Mouse (Mus musculus) limb, embryonic 13.5 days (tissue): ENCODE measurements around the gene Ccdc117. TPM values are rescaled to one million over a fixed set of nuclear protein-coding genes. Genes with fewer than 3 reads are reported as not detected.
"Not testable (repeated sequence)": the region's sequence is repeated elsewhere in the genome, so short reads cannot be mapped to it uniquely, and the experiment has no call there.

Experiments used
- ATAC-seq: fragments of 200-750 bp; cut with Nextera tagmentation; 2 replicates; pipeline ENCODE4 v1.8.0; 2017; ENCODE audit warnings: low read depth, moderate number of reproducible peaks, moderate TSS enrichment; ENCODE audit not compliant: low FRiP score
- H3K27ac ChIP-seq: fragments of 300-500 bp; sonication (generic); 2 replicates; pipeline ENCODE4 v1.5.1; 2015; ENCODE audit warnings: inconsistent platforms, mild to moderate bottlenecking, moderate library complexity
- H3K27me3 ChIP-seq: fragments of 300-500 bp; sonication (generic); 2 replicates; pipeline ENCODE4 v1.6.1; 2015; ENCODE audit warnings: mild to moderate bottlenecking, inconsistent platforms
- H3K36me3 ChIP-seq: fragments of 300-500 bp; sonication (generic); 2 replicates; pipeline ENCODE4 v1.6.1; 2015; ENCODE audit warnings: inconsistent platforms, mild to moderate bottlenecking, moderate library complexity
- H3K4me1 ChIP-seq: fragments of 300-500 bp; sonication (generic); 2 replicates; pipeline ENCODE4 v1.6.1; 2015; ENCODE audit warnings: inconsistent platforms
- H3K4me2 ChIP-seq: fragments of 300-500 bp; sonication (generic); replicated peaks from 2 replicates; pipeline ENCODE4 v1.6.1; 2015; ENCODE audit warnings: inconsistent platforms, mild to moderate bottlenecking, moderate library complexity
- H3K4me3 ChIP-seq: fragments of 300-500 bp; sonication (generic); 2 replicates; pipeline ENCODE4 v1.5.1; 2015; ENCODE audit warnings: moderate library complexity, mild to moderate bottlenecking, inconsistent platforms
- H3K9ac ChIP-seq: fragments of 300-500 bp; sonication (generic); 2 replicates; pipeline ENCODE4 v1.6.1; 2015; ENCODE audit warnings: mild to moderate bottlenecking, inconsistent platforms
- H3K9me3 ChIP-seq: fragments of 300-500 bp; sonication (generic); 2 replicates; pipeline ENCODE4 v1.6.1; 2016; ENCODE audit warnings: inconsistent platforms
- WGBS: fragments of 180-500 bp; shearing (Covaris S2); methylation state at CpG from one replicate; pipeline ENCODE4 v1.1.7; 2015; 5-methylcytosine and 5-hydroxymethylcytosine counted together
- polyA plus RNA-seq: library from polyadenylated mRNA; unstranded; fragments of >200 nt; fragmentation: Nextera tagmentation; extraction: Ambion mirVana; gene quantifications from 2 replicates; pipeline ENCODE4 v1.2.1, GENCODE M21; 2015

Ccdc117 gene
- polyA plus RNA-seq, 1 experiment from 2014 or later = 21.7 TPM

DNA sequence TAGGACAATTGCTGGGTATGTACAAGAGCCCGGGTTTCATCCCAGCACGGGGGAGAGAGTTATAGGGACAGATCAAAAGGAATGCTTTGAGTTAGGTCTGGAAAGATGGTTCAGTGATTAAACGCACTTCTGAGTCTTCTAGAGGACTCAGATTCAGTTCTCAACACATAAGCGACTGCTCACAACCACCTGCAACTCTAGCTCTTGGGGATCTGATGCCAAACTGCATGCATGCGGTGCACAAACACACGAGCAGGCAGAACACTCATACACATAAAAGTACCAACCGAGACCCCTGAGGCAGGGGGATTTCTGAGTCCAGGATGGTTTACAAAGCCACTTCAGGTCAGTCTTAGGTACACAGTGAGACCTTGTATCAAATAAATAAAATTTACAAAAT is 25.8 kb downstream of the Ccdc117 start:
- 0 out of 2 replicates have a peak, but pooled peaks cover 6% of the 10 kb centered on the region for H3K4me1 ChIP-seq
- no peak overlapping the region for H3K9ac ChIP-seq
- H3K9me3 ChIP-seq = no peaks in the 10 kb centered on the region
- H3K27ac ChIP-seq = no peak overlapping the region
- no peak overlapping the region for H3K4me2 ChIP-seq
- no peak for ATAC-seq
- no peaks in the 10 kb centered on the region for H3K27me3 ChIP-seq
- 68% methylated on average over 7 of the region's 7 CpGs for WGBS
- H3K4me3 ChIP-seq = no peak overlapping the region
- H3K36me3 ChIP-seq = no peaks in the 10 kb centered on the region

- Histone ChIP-seq H3K27me3 (no peaks in the 10 kb centered on the region), H3K4me3 (no peak overlapping the region), H3K27ac (no peak overlapping the region), H3K9me3 (no peaks in the 10 kb centered on the region), H3K4me2 (no peak overlapping the region), H3K4me1 (0 out of 2 replicates have a peak, but pooled peaks cover 6% of the 10 kb centered on the region), H3K9ac (no peak overlapping the region), H3K36me3 (no peaks in the 10 kb centered on the region)
- 86% methylated on average over 6 of the region's 6 CpGs for WGBS
- no peak for ATAC-seq
These were observed 26.3 kb downstream of the Ccdc117 start for GRCm38 (mm10) chr11:5515655-5516054.

GRCm38 (mm10) chr11:5515196-5515595 is 26.8 kb downstream of the Ccdc117 start:
- Histone ChIP-seq H3K4me3 (no peak overlapping the region), H3K9ac (no peak overlapping the region), H3K27ac (no peak overlapping the region), H3K27me3 (no peaks in the 10 kb centered on the region), H3K9me3 (no peaks in the 10 kb centered on the region), H3K4me2 (no peak overlapping the region), H3K4me1 (0 out of 2 replicates have a peak, but pooled peaks cover 6% of the 10 kb centered on the region), H3K36me3 (no peaks in the 10 kb centered on the region)
- 72% methylated on average over 6 of the region's 6 CpGs for WGBS
- ATAC-seq = no peak

DNA sequence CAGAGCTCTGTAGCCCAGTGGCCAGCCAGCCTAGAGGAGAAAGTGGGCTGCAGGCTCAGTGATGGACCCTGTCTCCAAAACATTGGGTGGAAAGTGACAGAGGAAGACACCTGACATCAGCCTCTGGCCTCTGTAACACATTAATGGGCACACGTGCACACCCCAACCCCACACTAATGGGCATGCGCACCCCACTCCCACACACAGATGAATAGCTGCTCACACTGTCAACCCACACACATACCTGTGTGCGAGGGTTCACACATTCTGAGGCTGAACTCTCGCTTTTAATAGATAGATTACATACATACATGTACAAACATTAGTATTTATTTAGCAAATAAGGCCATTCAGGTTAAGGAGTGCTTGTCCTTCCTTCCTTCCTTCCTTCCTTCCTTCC is 27.9 kb downstream of the Ccdc117 start:
- Histone ChIP-seq H3K27ac (no peak overlapping the region), H3K9me3 (no peaks in the 10 kb centered on the region), H3K27me3 (no peaks in the 10 kb centered on the region), H3K4me2 (no peak overlapping the region), H3K9ac (no peak overlapping the region), H3K36me3 (no peaks in the 10 kb centered on the region), H3K4me1 (no peaks in the 10 kb centered on the region), H3K4me3 (no peak overlapping the region)
- ATAC-seq = no peak
- 85% methylated on average over 4 of the region's 4 CpGs for WGBS

DNA sequence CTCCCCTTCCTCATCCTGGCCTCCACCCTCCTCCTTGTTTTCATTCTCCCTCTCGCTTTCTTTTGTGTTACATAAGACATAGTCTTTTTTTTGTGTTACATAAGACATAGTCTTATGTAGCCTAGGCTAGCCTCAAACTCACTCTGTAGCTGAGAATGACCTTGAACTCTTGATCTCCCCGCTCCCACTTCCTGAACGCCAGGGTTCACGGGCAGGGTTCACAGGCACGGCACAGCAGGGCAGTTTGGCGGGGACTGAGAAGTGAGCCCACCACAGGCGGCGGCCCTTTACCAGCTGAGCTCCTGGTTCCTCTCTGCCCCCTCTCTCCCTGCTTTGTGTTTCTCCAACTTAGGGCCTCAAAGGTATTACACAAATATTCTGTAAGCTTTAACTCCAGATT is 29.0 kb downstream of the Ccdc117 start:
- no peak for ATAC-seq
- Histone ChIP-seq H3K36me3 (no peaks in the 10 kb centered on the region), H3K27ac (no peak overlapping the region), H3K9ac (no peak overlapping the region), H3K4me1 (no peaks in the 10 kb centered on the region), H3K27me3 (no peaks in the 10 kb centered on the region), H3K9me3 (no peaks in the 10 kb centered on the region), H3K4me2 (no peak overlapping the region), H3K4me3 (no peak overlapping the region)
- WGBS = 80% methylated on average over 8 of the region's 8 CpGs

- Histone ChIP-seq H3K9me3 (no peaks in the 10 kb centered on the region), H3K27me3 (no peaks in the 10 kb centered on the region), H3K36me3 (no peaks in the 10 kb centered on the region), H3K4me2 (no peak overlapping the region), H3K9ac (no peak overlapping the region), H3K4me1 (no peaks in the 10 kb centered on the region), H3K4me3 (no peak overlapping the region), H3K27ac (no peak overlapping the region)
- WGBS = 75% methylated on average over 12 of the region's 12 CpGs
- ATAC-seq = no peak
These were observed 29.8 kb downstream of the Ccdc117 start for GRCm38 (mm10) chr11:5512099-5512725.

- not testable (repeated sequence) for H3K9me3 ChIP-seq, H3K27me3 ChIP-seq, ATAC-seq, H3K9ac ChIP-seq, H3K27ac ChIP-seq, H3K4me1 ChIP-seq, H3K4me3 ChIP-seq, H3K4me2 ChIP-seq, H3K36me3 ChIP-seq
- no CpG with 5 or more reads among the region's 2 CpGs for WGBS
These were observed 31.3 kb downstream of the Ccdc117 start for GRCm38 (mm10) chr11:5510686-5511085.

GRCm38 (mm10) chr11:5510099-5510391 is 31.9 kb downstream of the Ccdc117 start:
- no peaks in the 10 kb centered on the region for H3K36me3 ChIP-seq
- H3K27me3 ChIP-seq = no peaks in the 10 kb centered on the region
- ATAC-seq = no peak
- WGBS = 79% methylated on average over 5 of the region's 5 CpGs
- H3K9ac ChIP-seq = no peak overlapping the region
- H3K9me3 ChIP-seq = no peaks in the 10 kb centered on the region
- H3K27ac ChIP-seq = no peak overlapping the region
- H3K4me3 ChIP-seq = no peak overlapping the region
- no peaks in the 10 kb centered on the region for H3K4me1 ChIP-seq
- H3K4me2 ChIP-seq = no peak overlapping the region

GRCm38 (mm10) chr11:5509215-5510098 is 32.5 kb downstream of the Ccdc117 start:
- H3K9ac ChIP-seq = no peak overlapping the region
- H3K36me3 ChIP-seq = no peaks in the 10 kb centered on the region
- whole genome bisulfite sequencing = 85% methylated on average over 8 of the region's 8 CpGs
- no peaks in the 10 kb centered on the region for H3K27me3 ChIP-seq
- no peak overlapping the region for H3K27ac ChIP-seq
- H3K4me2 ChIP-seq = no peak overlapping the region
- no peaks in the 10 kb centered on the region for H3K9me3 ChIP-seq
- no peaks in the 10 kb centered on the region for H3K4me1 ChIP-seq
- no peak for ATAC-seq
- no peak overlapping the region for H3K4me3 ChIP-seq

DNA sequence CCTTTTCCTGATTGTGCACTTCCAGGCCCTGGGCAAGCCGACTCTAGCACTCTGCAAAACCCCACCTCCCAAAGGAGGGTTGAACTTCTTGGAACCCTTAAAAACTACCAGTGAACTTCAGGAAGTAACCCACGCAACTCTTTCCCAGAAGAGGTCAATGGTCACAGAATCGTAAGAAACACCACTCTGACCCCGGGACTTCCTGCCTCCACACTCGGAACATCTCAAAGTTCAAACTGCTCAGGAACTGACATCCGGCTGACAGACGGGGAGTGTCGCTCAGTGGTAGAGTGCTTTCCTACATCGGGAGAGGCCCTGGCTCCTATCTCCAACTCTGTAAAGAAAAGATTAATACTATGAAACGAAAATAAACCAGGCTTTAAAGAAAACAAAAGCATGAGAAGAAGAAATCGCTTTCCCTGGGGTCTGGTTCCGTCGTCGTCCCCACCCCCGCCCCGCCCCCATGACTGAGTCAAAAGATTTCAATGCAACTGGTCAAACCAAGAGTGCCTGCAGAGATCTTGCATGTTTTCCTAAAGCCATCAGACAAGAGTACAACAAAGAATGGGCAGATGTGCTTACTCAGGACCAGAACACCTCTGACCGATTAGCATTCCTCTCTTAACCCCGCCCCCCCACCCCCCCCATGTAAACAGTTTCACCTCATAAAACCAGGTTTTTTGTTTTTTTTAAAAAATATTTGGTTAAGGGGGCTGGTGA is 36.0 kb downstream of the Ccdc117 start:
- Histone ChIP-seq H3K9me3 (no peaks in the 10 kb centered on the region), H3K36me3 (no peaks in the 10 kb centered on the region), H3K27me3 (no peaks in the 10 kb centered on the region), H3K4me3 (no peak overlapping the region), H3K4me1 (no peaks in the 10 kb centered on the region), H3K27ac (no peak overlapping the region), H3K9ac (no peak overlapping the region), H3K4me2 (peak overlapping the region; percentile 32; the same call in 1 of the 2 replicates)
- WGBS = 39% methylated on average over 18 of the region's 18 CpGs
- ATAC-seq = no peak

GRCm38 (mm10) chr11:5502351-5503051 is 39.5 kb downstream of the Ccdc117 start:
- H3K27ac ChIP-seq = no peak overlapping the region
- H3K4me2 ChIP-seq = no peak overlapping the region
- no peak overlapping the region for H3K4me3 ChIP-seq
- no peaks in the 10 kb centered on the region for H3K9me3 ChIP-seq
- no peak overlapping the region for H3K9ac ChIP-seq
- no peaks in the 10 kb centered on the region for H3K27me3 ChIP-seq
- no peaks in the 10 kb centered on the region for H3K4me1 ChIP-seq
- no peaks in the 10 kb centered on the region for H3K36me3 ChIP-seq
- no peak for ATAC-seq
- WGBS = 91% methylated on average over 10 of the region's 10 CpGs
